Mouse (Mus musculus): ENCODE data around the gene Sh3d19.
A peak's percentile ranks its signal among the peaks of the same experiment; 100 is the strongest.

Sh3d19 gene

DNA sequence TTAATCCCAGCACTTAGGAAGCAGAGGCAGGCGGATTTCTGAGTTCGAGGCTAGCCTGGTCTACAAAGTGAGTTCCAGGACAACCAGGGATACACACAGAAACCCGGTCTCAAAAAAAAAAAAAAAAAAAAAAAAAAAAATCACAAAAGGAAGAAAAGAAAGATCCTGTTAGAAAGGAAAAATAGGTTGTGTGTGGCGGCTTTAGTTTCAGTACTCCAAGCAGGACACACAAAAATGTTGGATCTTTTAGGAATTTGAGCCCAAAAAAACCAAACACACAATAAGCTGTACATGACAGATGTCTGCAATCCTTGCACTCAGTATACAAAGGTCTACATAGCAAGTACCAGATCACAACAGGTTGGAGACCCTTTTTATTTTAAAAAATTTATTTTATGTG is 168.8 kb downstream of the Sh3d19 start:
- DNase-seq (ENCODE audit: low read depth): no peak

DNA sequence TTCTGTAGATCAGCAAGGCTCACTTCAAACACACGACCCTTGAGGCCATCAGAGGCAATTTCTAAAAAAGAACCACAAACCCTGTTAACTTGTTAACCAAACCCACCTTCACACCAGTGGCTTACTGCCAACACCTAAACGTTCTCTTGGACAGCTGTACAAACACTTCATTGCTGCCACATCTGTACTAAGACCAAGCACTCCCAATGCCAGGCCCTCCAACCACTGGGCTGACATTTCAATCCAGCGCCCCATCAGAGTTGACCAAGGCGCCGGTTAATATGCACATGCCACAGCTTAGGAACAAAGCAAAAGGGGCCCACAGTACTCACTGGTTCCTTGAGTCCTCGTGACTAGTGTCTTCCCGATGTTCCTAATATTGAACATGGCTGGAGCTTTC is 170.5 kb downstream of the Sh3d19 start:
- DNase-seq (ENCODE audit: low read depth): peak; percentile 34

DNA sequence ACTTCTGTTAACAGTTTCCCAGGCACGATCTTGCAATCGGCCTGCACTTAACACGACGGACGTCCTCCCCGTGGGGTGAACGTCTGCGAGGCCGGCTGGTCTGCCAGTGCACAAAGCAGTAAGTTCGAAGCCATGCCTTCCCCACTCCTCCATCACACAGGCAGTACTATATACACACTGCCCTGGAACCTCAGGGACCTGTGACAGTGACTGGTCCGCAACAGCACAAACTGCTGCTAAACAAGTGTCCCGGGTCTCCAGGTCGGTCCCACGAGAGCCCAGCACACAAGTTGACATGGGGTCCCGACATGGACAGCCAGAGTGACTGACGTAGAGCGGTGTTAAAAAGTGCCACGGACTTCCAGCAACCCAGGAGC is 171.0 kb downstream of the Sh3d19 start:
- no peak for DNase-seq (ENCODE audit: low read depth)

DNA sequence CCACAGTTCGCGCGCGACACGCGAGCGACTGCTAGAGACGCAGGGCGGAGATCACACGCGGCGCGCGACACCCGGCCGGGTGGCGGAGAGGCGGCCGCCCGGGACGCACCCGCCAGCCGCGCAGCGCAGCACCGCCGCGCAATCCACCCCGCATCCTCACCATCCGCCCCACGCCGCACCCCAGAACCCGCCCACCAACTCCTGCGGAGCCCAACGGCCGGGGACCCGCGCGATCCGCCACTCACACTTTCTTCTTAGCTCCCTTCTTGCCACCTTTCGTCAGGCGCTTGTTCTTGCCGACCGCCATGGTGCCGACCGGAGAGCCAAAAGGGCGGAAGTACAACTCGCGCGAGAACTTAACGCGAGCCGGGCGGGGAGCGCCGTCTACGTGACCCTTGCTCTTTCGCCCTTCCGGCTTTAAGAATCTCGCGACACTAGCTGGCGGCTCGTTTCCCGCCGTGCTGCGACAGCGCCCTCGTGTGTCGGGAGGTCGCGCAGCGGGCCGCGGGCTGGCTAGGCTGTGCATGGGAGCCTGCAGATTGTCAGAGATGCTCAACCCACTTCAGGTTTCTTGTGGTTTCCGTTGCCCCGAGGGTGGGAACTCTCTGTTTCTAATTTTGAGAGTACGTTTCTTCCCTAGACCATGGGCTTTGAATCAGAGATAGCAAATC is 171.5 kb downstream of the Sh3d19 start, which contains the start of gene Rps3a1:
Gene Rps3a1 (minus strand): TSS at position 440 of the 671 bp plus-strand sequence.
- peak; percentile 99 for DNase-seq (ENCODE audit: low read depth)

- no peak for DNase-seq (ENCODE audit: low read depth)
Observed at GRCm38 (mm10) chr3:86142934-86143317, 172.0 kb downstream of the Sh3d19 start.

DNA sequence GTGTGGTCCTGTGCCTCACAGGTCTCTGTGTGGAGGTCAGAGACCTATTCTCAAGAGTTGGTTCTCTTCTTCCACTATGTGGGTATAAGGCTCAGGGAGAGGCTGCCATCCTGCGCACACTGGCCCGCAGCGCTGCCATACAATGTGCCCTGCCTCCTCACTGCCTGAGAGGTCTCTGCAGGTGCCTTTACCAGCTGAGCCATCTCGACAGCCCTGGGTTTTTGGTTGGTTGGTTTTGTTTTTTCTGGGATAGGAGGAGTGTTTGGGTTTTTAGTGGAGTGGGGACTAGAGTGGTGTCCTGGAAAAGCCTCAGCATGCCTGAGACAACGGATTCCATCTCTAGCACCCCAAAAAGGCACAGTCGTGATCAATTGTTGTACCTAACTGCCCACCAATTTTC is 172.4 kb downstream of the Sh3d19 start:
- DNase-seq (ENCODE audit: low read depth): no peak

- no peak for DNase-seq (ENCODE audit: low read depth)
Observed at GRCm38 (mm10) chr3:86149063-86149462, 178.2 kb downstream of the Sh3d19 start.

GRCm38 (mm10) chr3:86149521-86149920 is 178.6 kb downstream of the Sh3d19 start:
- DNase-seq (ENCODE audit: low read depth): no peak

DNA sequence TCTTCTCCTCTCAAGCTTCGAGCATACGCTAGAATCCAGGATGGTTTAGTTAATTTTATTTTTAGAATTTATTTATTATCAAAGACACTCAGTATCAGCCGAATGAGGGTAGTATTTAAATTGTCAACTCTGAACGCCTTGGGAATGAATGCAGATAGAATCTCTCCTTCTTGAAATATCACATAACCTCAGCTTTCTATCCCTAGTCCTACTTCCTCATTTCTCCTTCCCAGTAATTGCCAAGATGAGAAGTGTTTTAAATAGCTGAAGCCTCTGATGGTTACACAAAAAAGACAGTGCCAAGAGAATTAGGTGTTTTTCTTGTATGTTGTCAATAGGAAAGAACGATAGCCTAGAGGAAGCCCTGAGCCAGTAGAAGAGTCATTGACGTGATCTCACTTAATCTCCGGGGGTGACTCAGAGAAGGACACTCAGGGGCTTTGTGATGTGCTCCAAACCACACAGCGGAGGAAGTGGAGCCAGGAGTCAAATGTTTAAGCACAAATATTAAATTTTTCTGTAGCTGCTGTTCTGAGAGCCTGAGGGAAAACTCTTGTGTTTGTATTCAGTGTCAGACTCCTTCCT is 198.0 kb downstream of the Sh3d19 start:
- DNase-seq (ENCODE audit: low read depth): no peak

- no peak for DNase-seq (ENCODE audit: low read depth)
Observed at GRCm38 (mm10) chr3:86179714-86180113, 208.8 kb downstream of the Sh3d19 start.
